14 mouse cellular contexts compared by ENCODE assay signal in the genomic region with DNA sequence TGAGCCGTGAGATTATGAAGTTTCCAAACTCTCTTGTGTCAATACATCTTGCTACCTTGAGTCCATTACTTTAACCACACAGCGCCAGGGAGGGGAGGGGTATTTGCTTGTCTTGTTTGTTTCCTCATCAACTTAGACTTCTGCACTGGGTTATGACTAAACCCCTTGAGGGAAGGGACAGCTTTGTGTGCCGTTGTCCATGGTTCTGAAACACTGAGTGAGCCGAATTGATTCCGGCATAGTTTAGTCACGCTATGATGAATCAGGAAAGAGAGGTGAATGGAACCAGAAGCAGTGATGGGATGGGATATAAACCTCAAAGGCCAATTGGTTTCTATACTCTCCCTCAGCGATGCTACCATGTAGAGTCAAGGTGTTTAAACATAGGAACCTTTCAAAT. TPM values are rescaled to one million over a fixed set of nuclear protein-coding genes. Genes with fewer than 3 reads are reported as not detected.
DNase-seq lines count a peak whose midpoint lies in the region; ATAC-seq lines count a peak whose summit lies in the region.
"Had no signal": no experiment of that assay in that cellular context is flagged by ENCODE, and none has a peak within 500 bp of the region (broad histone marks: within the 10 kb centered on the region; RNA-seq: fewer than 3 reads in every experiment).

No protein-coding gene starts in this region.

- peak; percentile 57 for DNase-seq in adrenal gland, postnatal 14 days
- no peak for DNase-seq in adrenal gland, adult 8-10 months
- DNase-seq in neural tube, embryonic 10.5 days (ENCODE audit: extremely low spot score, low spot score), result peak; percentile 23
- peak; percentile 40 for DNase-seq in embryonic facial prominence, embryonic 14.5 days (ENCODE audit: low spot score)
- no peak for DNase-seq in left cerebral cortex, postnatal 25 days (ENCODE audit: low spot score in 2 of 2)
- DNase-seq in heart, adult 8-10 months (ENCODE audit: low spot score), result no peak
- DNase-seq: cerebellum, postnatal 10 days; heart, adult 11 months; liver, postnatal 0 days; spleen, adult 18-20 months had no signal

- no peaks in the 10 kb centered on the region for H3K9me3 ChIP-seq in neural tube, embryonic 15.5 days (replicated peaks)
- no peaks in the 10 kb centered on the region for H3K9me3 ChIP-seq in embryonic facial prominence, embryonic 14.5 days (ENCODE audit: control insufficient read depth, low read length)
- H3K9me3 ChIP-seq: neural tube, embryonic 13.5 days had no signal

- no peak overlapping the region for H3K4me3 ChIP-seq in neural tube, embryonic 15.5 days (replicated peaks)
- H3K4me3 ChIP-seq in embryonic facial prominence, embryonic 14.5 days (ENCODE audit: low read depth, low read length), result no peak overlapping the region
- H3K4me3 ChIP-seq: neural tube, embryonic 13.5 days had no signal

- no peaks in the 10 kb centered on the region for H3K4me1 ChIP-seq in neural tube, embryonic 15.5 days
- no peaks in the 10 kb centered on the region for H3K4me1 ChIP-seq in embryonic facial prominence, embryonic 14.5 days (ENCODE audit: control insufficient read depth, insufficient read depth, low read length)
- H3K4me1 ChIP-seq: neural tube, embryonic 13.5 days had no signal

- H3K27ac ChIP-seq in neural tube, embryonic 15.5 days (replicated peaks), result no peak overlapping the region
- no peak overlapping the region for H3K27ac ChIP-seq in embryonic facial prominence, embryonic 14.5 days (replicated peaks; ENCODE audit: low read depth, low read length)
- H3K27ac ChIP-seq: neural tube, embryonic 13.5 days had no signal

- H3K27me3 ChIP-seq in neural tube, embryonic 15.5 days (replicated peaks), result no peaks in the 10 kb centered on the region
- no peaks in the 10 kb centered on the region for H3K27me3 ChIP-seq in embryonic facial prominence, embryonic 14.5 days (replicated peaks; ENCODE audit: control insufficient read depth, insufficient read depth, low read length)
- H3K27me3 ChIP-seq: neural tube, embryonic 13.5 days had no signal

- WGBS in neural tube, embryonic 15.5 days, result 45% methylated on average over 7 of the region's 7 CpGs
- 35% methylated on average over 7 of the region's 7 CpGs for WGBS in embryonic facial prominence, embryonic 14.5 days

- no peak overlapping the region for H3K9ac ChIP-seq in neural tube, embryonic 15.5 days (replicated peaks)
- no peak overlapping the region for H3K9ac ChIP-seq in embryonic facial prominence, embryonic 14.5 days (ENCODE audit: low read depth, low read length)
- H3K9ac ChIP-seq: liver, postnatal 0 days; neural tube, embryonic 13.5 days had no signal

- no peaks in the 10 kb centered on the region for H3K36me3 ChIP-seq in neural tube, embryonic 15.5 days
- no peaks in the 10 kb centered on the region for H3K36me3 ChIP-seq in embryonic facial prominence, embryonic 14.5 days (ENCODE audit: control insufficient read depth, insufficient read depth, low read length)
- H3K36me3 ChIP-seq: neural tube, embryonic 13.5 days had no signal

- no peak overlapping the region for H3K4me2 ChIP-seq in neural tube, embryonic 15.5 days
- no peak overlapping the region for H3K4me2 ChIP-seq in embryonic facial prominence, embryonic 14.5 days (ENCODE audit: low read depth, low read length)
- H3K4me2 ChIP-seq: neural tube, embryonic 13.5 days had no signal

- intact Hi-C loops in left cerebral cortex, postnatal 25 days (cut with DNase I), result no loop called here

- ATAC-seq in neural tube, embryonic 15.5 days (ENCODE audit: low FRiP score), result no peak
- ATAC-seq in embryonic facial prominence, embryonic 14.5 days (ENCODE audit: low read depth), result no peak; the same call in 1 of the 2 replicates
- no peak for ATAC-seq in erythroblast, adult 5-6 weeks (replicated peaks; ENCODE audit: low FRiP score, poor library complexity, severe bottlenecking)
- ATAC-seq: intestine, embryonic 16.5 days; liver, postnatal 0 days had no signal

RNA-seq across cellular contexts. Expression of a gene that starts 52.6 kb away (rescaled TPM):
- 22.5 and 25.3 TPM in 2 replicates for total RNA-seq in adrenal gland, postnatal 14 days (2021)
- total RNA-seq in adrenal gland, adult 8-10 months (2022), result 10 to 100 TPM; 23.5 to 27.8 (median 23.9) TPM
- polyA plus RNA-seq in neural tube, embryonic 15.5 days (2015; fragmentation: Nextera tagmentation; extraction: Ambion mirVana), result 21.1 and 21.3 TPM in 2 replicates
- 17.7 and 19.9 TPM in 2 replicates for polyA plus RNA-seq in embryonic facial prominence, embryonic 14.5 days (2014; fragmentation: Nextera tagmentation; extraction: Ambion mirVana)
- total RNA-seq in erythroblast, adult 5-6 weeks (2015; ENCODE audit: low replicate concordance), result 19.2 and 32.8 TPM in 2 replicates
- total RNA-seq in erythroblast, adult 5-6 weeks (2017; ENCODE audit: low replicate concordance), result 31.1 and 42.8 TPM in 2 replicates
- 10 to 100 TPM; 21.0 to 22.6 TPM for total RNA-seq in left cerebral cortex, postnatal 25 days (2021)
- 10 to 100 TPM in 1 of 4 experiments, 1 to 10 TPM in 3; 7.7 to 11.9 (median 8.3) TPM for total RNA-seq in heart, adult 8-10 months (2022)

Comparison
In these comparisons a context has a peak if more than half of its experiments do, and no peak if none do; other contexts are left out.
1. DNase-seq: peak in adrenal gland, postnatal 14 days (single experiment), neural tube, embryonic 10.5 days (single experiment) and embryonic facial prominence, embryonic 14.5 days (single experiment); none in adrenal gland, adult 8-10 months (single experiment), left cerebral cortex, postnatal 25 days (0 of 2) and heart, adult 8-10 months (single experiment).